Mouse (Mus musculus) limb, embryonic 11.5 days (tissue): ENCODE measurements around the gene Rasl2-9. TPM values are rescaled to one million over a fixed set of nuclear protein-coding genes. Genes with fewer than 3 reads are reported as not detected.
"Not testable (repeated sequence)": the region's sequence is repeated elsewhere in the genome, so short reads cannot be mapped to it uniquely, and the experiment has no call there.

Experiments used
- ATAC-seq: fragments of 200-750 bp; cut with Nextera tagmentation; 2 replicates; pipeline ENCODE4 v1.8.0; 2017; ENCODE audit warnings: low read depth; ENCODE audit not compliant: insufficient number of reproducible peaks, low FRiP score, low TSS enrichment
- DNase-seq: peaks from one replicate; pipeline ENCODE4 v3.0.0-alpha.2; 2015; ENCODE audit warnings: low spot score
- H3K27ac ChIP-seq: fragments of 300-500 bp; sonication (generic); replicated peaks from 2 replicates; pipeline ENCODE4 v1.5.1; 2014; ENCODE audit warnings: low read depth, mild to moderate bottlenecking, low read length
- H3K27me3 ChIP-seq: fragments of 300-500 bp; sonication (generic); 2 replicates; pipeline ENCODE4 v1.6.1; 2014; ENCODE audit warnings: mild to moderate bottlenecking, low read length, mixed read lengths; ENCODE audit not compliant: control insufficient read depth, insufficient read depth
- H3K36me3 ChIP-seq: fragments of 300-500 bp; sonication (generic); 2 replicates; pipeline ENCODE4 v1.6.1; 2014; ENCODE audit warnings: mild to moderate bottlenecking, low read length, moderate library complexity, mixed read lengths; ENCODE audit not compliant: control insufficient read depth, insufficient read depth
- H3K4me1 ChIP-seq: fragments of 300-500 bp; sonication (generic); 2 replicates; pipeline ENCODE4 v1.6.1; 2014; ENCODE audit warnings: low read length, mixed read lengths; ENCODE audit not compliant: control insufficient read depth, insufficient read depth
- H3K4me2 ChIP-seq: fragments of 300-500 bp; sonication (generic); 2 replicates; pipeline ENCODE4 v1.6.1; 2014; ENCODE audit warnings: low read depth, mild to moderate bottlenecking, moderate library complexity; ENCODE audit not compliant: severe bottlenecking
- H3K4me3 ChIP-seq: fragments of 300-500 bp; sonication (generic); 2 replicates; pipeline ENCODE4 v1.5.1; 2014; ENCODE audit warnings: low read depth, low read length
- H3K9ac ChIP-seq: fragments of 300-500 bp; sonication (generic); 2 replicates; pipeline ENCODE4 v1.6.1; 2014; ENCODE audit warnings: mild to moderate bottlenecking, low read length
- H3K9me3 ChIP-seq: fragments of 300-500 bp; sonication (generic); 2 replicates; pipeline ENCODE4 v1.6.1; 2016; ENCODE audit warnings: low read length; ENCODE audit not compliant: control insufficient read depth
- WGBS: fragments of 180-500 bp; shearing (Covaris S2); extraction: QIAGEN DNeasy Blood & Tissue Kit; methylation state at CpG from one replicate; pipeline ENCODE4 v1.1.7; 2014; 5-methylcytosine and 5-hydroxymethylcytosine counted together
- polyA plus RNA-seq: library from polyadenylated mRNA; unstranded; fragments of >200 nt; fragmentation: Nextera tagmentation; extraction: Ambion mirVana; gene quantifications from 2 replicates; pipeline ENCODE4 v1.2.1, GENCODE M21; 2014

The Rasl2-9 gene
- 0.29 TPM in 1 of 2 replicates, not detected in the other for polyA plus RNA-seq

- peak; percentile 83 for DNase-seq
- Histone ChIP-seq H3K27me3 (no peaks in the 10 kb centered on the region), H3K4me3 (peak within 1 kb of the TSS; percentile 7; the same call in 1 of the 2 replicates), H3K4me2 (peak within 1 kb of the TSS; percentile 35), H3K9ac (0 out of 2 replicates have a peak within 1 kb of the TSS, but pooled peaks have one; percentile 30), H3K27ac (no peak within 1 kb of the TSS), H3K4me1 (no peaks in the 10 kb centered on the region), H3K36me3 (no peaks in the 10 kb centered on the region), H3K9me3 (no peaks in the 10 kb centered on the region)
- ATAC-seq = peak; percentile 47; the same call in 1 of the 2 replicates
- WGBS = 17% methylated on average over 42 of the region's 42 CpGs
Observed at GRCm38 (mm10) chr7:5125549-5126406, at the start of gene Rasl2-9. Gene Rasl2-9, minus strand, starts transcription at chr7:5125950.

GRCm38 (mm10) chr7:5149570-5149969 is 23.8 kb upstream of the Rasl2-9 start, which contains the start of gene Vmn1r55:
Gene Vmn1r55, minus strand, starts transcription at chr7:5149670.
- not testable (repeated sequence) for H3K27ac ChIP-seq, ATAC-seq

GRCm38 (mm10) chr7:5125078-5125477 is 672 bp downstream of the Rasl2-9 start:
- 87% methylated on average over 8 of the region's 8 CpGs for WGBS
- Histone ChIP-seq H3K4me1 (no peaks in the 10 kb centered on the region), H3K4me2 (no peak overlapping the region), H3K27me3 (no peaks in the 10 kb centered on the region), H3K9ac (no peak overlapping the region), H3K4me3 (no peak overlapping the region), H3K36me3 (no peaks in the 10 kb centered on the region), H3K27ac (no peak overlapping the region), H3K9me3 (no peaks in the 10 kb centered on the region)
- no peak for DNase-seq
- ATAC-seq = no peak

More at GRCm38 (mm10) chr7:5149570-5149969, 23.8 kb upstream of the Rasl2-9 start, which contains the start of gene Vmn1r55:
- not testable (repeated sequence) for H3K9me3 ChIP-seq, H3K4me1 ChIP-seq, H3K36me3 ChIP-seq, DNase-seq, H3K9ac ChIP-seq, H3K27me3 ChIP-seq, H3K4me2 ChIP-seq, H3K4me3 ChIP-seq

GRCm38 (mm10) chr7:5116850-5117249 is 8.9 kb downstream of the Rasl2-9 start, which contains the start of gene Rfpl4:
Gene Rfpl4, minus strand, starts transcription at chr7:5116950.
- H3K27me3 ChIP-seq = no peaks in the 10 kb centered on the region
- H3K9me3 ChIP-seq = no peaks in the 10 kb centered on the region
- H3K4me1 ChIP-seq = no peaks in the 10 kb centered on the region
- 82% methylated on average over 3 of the region's 3 CpGs for WGBS
- no peak for DNase-seq
- no peak within 1 kb of the TSS for H3K27ac ChIP-seq
- no peak within 1 kb of the TSS for H3K9ac ChIP-seq
- ATAC-seq = no peak
- no peak within 1 kb of the TSS for H3K4me3 ChIP-seq
- H3K4me2 ChIP-seq = no peak within 1 kb of the TSS
- no peaks in the 10 kb centered on the region for H3K36me3 ChIP-seq

- Histone ChIP-seq H3K4me2 (no peak overlapping the region), H3K27me3 (no peaks in the 10 kb centered on the region), H3K4me3 (no peak overlapping the region), H3K4me1 (no peaks in the 10 kb centered on the region), H3K27ac (no peak overlapping the region), H3K9ac (no peak overlapping the region), H3K9me3 (no peaks in the 10 kb centered on the region), H3K36me3 (no peaks in the 10 kb centered on the region)
- ATAC-seq = no peak
- no peak for DNase-seq
- WGBS = 53% methylated on average over 3 of the region's 3 CpGs
Observed at GRCm38 (mm10) chr7:5112701-5113100, 13.0 kb downstream of the Rasl2-9 start.

GRCm38 (mm10) chr7:5109301-5109700 is 16.4 kb downstream of the Rasl2-9 start:
- no peaks in the 10 kb centered on the region for H3K9me3 ChIP-seq

GRCm38 (mm10) chr7:5108272-5108671 is 17.5 kb downstream of the Rasl2-9 start:
- H3K27me3 ChIP-seq = no peaks in the 10 kb centered on the region
- no peak overlapping the region for H3K27ac ChIP-seq
- no peaks in the 10 kb centered on the region for H3K9me3 ChIP-seq
- H3K36me3 ChIP-seq = no peaks in the 10 kb centered on the region
- 86% methylated on average over 4 of the region's 4 CpGs for WGBS
- no peak for DNase-seq
- H3K4me2 ChIP-seq = no peak overlapping the region
- H3K4me3 ChIP-seq = no peak overlapping the region
- no peaks in the 10 kb centered on the region for H3K4me1 ChIP-seq
- no peak for ATAC-seq
- no peak overlapping the region for H3K9ac ChIP-seq

More at GRCm38 (mm10) chr7:5109301-5109700, 16.4 kb downstream of the Rasl2-9 start:
- ATAC-seq (no peak), DNase-seq (no peak)
- Histone ChIP-seq H3K4me2 (no peak overlapping the region), H3K4me1 (no peaks in the 10 kb centered on the region), H3K27me3 (no peaks in the 10 kb centered on the region), H3K9ac (no peak overlapping the region), H3K4me3 (no peak overlapping the region), H3K27ac (no peak overlapping the region), H3K36me3 (no peaks in the 10 kb centered on the region)
- 81% methylated on average over 8 of the region's 8 CpGs for WGBS

GRCm38 (mm10) chr7:5102564-5102963 is 23.2 kb downstream of the Rasl2-9 start:
- no peak overlapping the region for H3K27ac ChIP-seq
- DNase-seq (no peak), ATAC-seq (no peak)
- H3K4me3 ChIP-seq = no peak overlapping the region
- H3K36me3 ChIP-seq = peaks cover 10% of the 10 kb centered on the region; the same call in 1 of the 2 replicates
- H3K4me1 ChIP-seq = no peaks in the 10 kb centered on the region
- no peaks in the 10 kb centered on the region for H3K9me3 ChIP-seq
- 84% methylated on average over 2 of the region's 2 CpGs for WGBS
- H3K9ac ChIP-seq = no peak overlapping the region
- no peak overlapping the region for H3K4me2 ChIP-seq
- H3K27me3 ChIP-seq = no peaks in the 10 kb centered on the region
